Mouse (Mus musculus) urinary bladder, adult 18-20 months (tissue): ENCODE results near the gene Zfp653.
A peak's percentile ranks its signal among the peaks of the same experiment; 100 is the strongest.
"Not testable (repeated sequence)": the region's sequence is repeated elsewhere in the genome, so short reads cannot be mapped to it uniquely, and the experiment has no call there.

ENCODE experiments used
- DNase-seq, 2 experiments: peaks; one replicate each; pipeline ENCODE4 v3.0.0; 2022; ENCODE audit warnings: low spot score in 2 of 2, mixed read lengths in 2 of 2

Gene Zfp653

GRCm38 (mm10) chr9:22070791-22071573, at the start of gene Zfp653, which contains the start of gene Gm49318:
Gene Zfp653, minus strand, starts transcription at chr9:22071376.
Gene Gm49318, minus strand, starts transcription at chr9:22071259.
- DNase-seq, result peak; percentile 92 to 96

GRCm38 (mm10) chr9:22119543-22119942, 48.4 kb upstream of the Zfp653 start:
- DNase-seq, result no peak

GRCm38 (mm10) chr9:22117754-22118456, 46.7 kb upstream of the Zfp653 start:
- no peak for DNase-seq

- peak; percentile 82 to 91 for DNase-seq
Measured at GRCm38 (mm10) chr9:22116740-22117426, 45.7 kb upstream of the Zfp653 start, which contains the start of gene Elof1. Gene Elof1, minus strand, starts transcription at chr9:22117172.

- DNase-seq, result no peak
Measured at GRCm38 (mm10) chr9:22116086-22116485, 44.9 kb upstream of the Zfp653 start.

GRCm38 (mm10) chr9:22115635-22116034, 44.5 kb upstream of the Zfp653 start:
- no peak for DNase-seq

- DNase-seq, result no peak
Measured at GRCm38 (mm10) chr9:22108194-22108593, 37.0 kb upstream of the Zfp653 start.

GRCm38 (mm10) chr9:22099922-22100321, 28.7 kb upstream of the Zfp653 start:
- no peak for DNase-seq

- peak in 1 of 2 experiments; percentile 18 for DNase-seq
Measured at GRCm38 (mm10) chr9:22098993-22099696, 28.0 kb upstream of the Zfp653 start, which contains the start of gene Cnn1. Gene Cnn1, plus strand, starts transcription at chr9:22099216.

GRCm38 (mm10) chr9:22095854-22096307, 24.7 kb upstream of the Zfp653 start:
- peak; percentile 80 to 82 for DNase-seq

GRCm38 (mm10) chr9:22092746-22093145, 21.6 kb upstream of the Zfp653 start:
- DNase-seq, result no peak

- DNase-seq, result no peak
Measured at GRCm38 (mm10) chr9:22089986-22090385, 18.8 kb upstream of the Zfp653 start.

GRCm38 (mm10) chr9:22089281-22089680, 18.1 kb upstream of the Zfp653 start:
- DNase-seq, result no peak

GRCm38 (mm10) chr9:22087034-22087618, 15.9 kb upstream of the Zfp653 start:
- no peak for DNase-seq

GRCm38 (mm10) chr9:22086012-22086411, 14.8 kb upstream of the Zfp653 start:
- DNase-seq, result no peak

- peak; percentile 75 to 88 for DNase-seq
Measured at GRCm38 (mm10) chr9:22085022-22085834, 14.1 kb upstream of the Zfp653 start, which contains the start of gene Ecsit. Gene Ecsit, minus strand, starts transcription at chr9:22085438.

- no peak for DNase-seq
Measured at GRCm38 (mm10) chr9:22084667-22085021, 13.5 kb upstream of the Zfp653 start.

GRCm38 (mm10) chr9:22076223-22076622, 5.0 kb upstream of the Zfp653 start:
- no peak for DNase-seq

- not testable (repeated sequence) for DNase-seq
Measured at GRCm38 (mm10) chr9:22075778-22076177, 4.6 kb upstream of the Zfp653 start.

GRCm38 (mm10) chr9:22072276-22072675, 1.1 kb upstream of the Zfp653 start:
- DNase-seq, result no peak
